15 mouse cellular contexts compared by ENCODE assay signal in the genomic region with DNA sequence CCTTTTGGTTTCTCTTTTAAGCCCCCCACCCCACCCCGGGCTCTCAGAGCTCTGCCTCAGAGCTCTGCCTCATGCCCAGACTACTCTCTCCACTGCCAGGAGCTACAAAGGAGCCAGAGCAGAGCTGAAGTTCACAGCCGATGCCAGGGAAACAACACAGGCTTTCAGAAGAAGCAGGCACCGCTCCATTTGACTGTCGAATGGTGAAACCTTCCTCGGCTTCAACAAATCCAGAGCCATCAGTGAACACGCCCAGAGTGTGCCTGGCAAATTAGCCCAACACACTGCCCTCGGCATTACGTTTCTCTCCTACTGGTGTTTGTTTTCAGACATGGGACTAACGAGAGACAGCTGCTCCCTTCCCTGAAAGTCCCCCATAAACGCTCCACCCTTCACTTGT.
A peak's percentile ranks its signal among the peaks of the same experiment; 100 is the strongest.
DNase-seq lines count a peak whose midpoint lies in the region; ATAC-seq and TF ChIP-seq lines count a peak whose summit lies in the region.
"Had no signal": no experiment of that assay in that cellular context is flagged by ENCODE, and none has a peak within 500 bp of the region (broad histone marks: within the 10 kb centered on the region; RNA-seq: fewer than 3 reads in every experiment).

No protein-coding gene starts in this region.

- no peak for ATAC-seq in kidney, postnatal 0 days (replicated peaks; ENCODE audit: low FRiP score, low read depth)

- peaks cover 5% of the 10 kb centered on the region; the same call in 1 of the 2 replicates for H3K27me3 ChIP-seq in kidney, postnatal 0 days (ENCODE audit: insufficient read depth, low read length)
- 0 out of 2 replicates have a peak, but pooled peaks cover 1% of the 10 kb centered on the region for H3K27me3 ChIP-seq in kidney, adult 2 months (replicated peaks; ENCODE audit: control insufficient read depth, insufficient read depth, low read length)
- H3K27me3 ChIP-seq in embryonic facial prominence, embryonic 10.5 days (replicated peaks; ENCODE audit: low read depth, poor library complexity, severe bottlenecking) = peaks cover 48% of the 10 kb centered on the region
- peaks cover 54% of the 10 kb centered on the region for H3K27me3 ChIP-seq in limb, embryonic 10.5 days (ENCODE audit: low read depth, poor library complexity, severe bottlenecking)

- TF ChIP-seq CTCF in kidney, postnatal 0 days (IDR thresholded peaks at IDR 0.05; ENCODE audit: low read depth) = no peak
- no peak for TF ChIP-seq CTCF in kidney, adult 2 months (conservative IDR thresholded peaks at IDR 0.05; ENCODE audit: insufficient read depth, insufficient read length, low read depth, low read length)

- no peak overlapping the region for H3K4me3 ChIP-seq in kidney, postnatal 0 days (replicated peaks; ENCODE audit: low read depth, low read length)
- H3K4me3 ChIP-seq in kidney, adult 2 months (ENCODE audit: insufficient read depth, low read depth, low read length) = no peak overlapping the region
- H3K4me3 ChIP-seq in embryonic facial prominence, embryonic 10.5 days = no peak overlapping the region
- H3K4me3 ChIP-seq in limb, embryonic 10.5 days = no peak overlapping the region
- H3K4me3 ChIP-seq: embryonic facial prominence, embryonic 13.5 days; megakaryocyte, embryonic 14.5 days had no signal

- no peak overlapping the region for H3K4me2 ChIP-seq in kidney, postnatal 0 days (ENCODE audit: low read length)
- H3K4me2 ChIP-seq: embryonic facial prominence, embryonic 13.5 days had no signal

- no peak for TF ChIP-seq POLR2A in kidney, adult 2 months (IDR thresholded peaks at IDR 0.05; ENCODE audit: low read depth, low read length)

- no peak overlapping the region for H3K9ac ChIP-seq in kidney, postnatal 0 days (ENCODE audit: low read depth, low read length)
- H3K9ac ChIP-seq: embryonic facial prominence, embryonic 13.5 days; liver, embryonic 14.5 days had no signal

- DNase-seq in adrenal gland, adult (ENCODE audit: inconsistent age in 2 of 2, low spot score in 1 of 2) = peak; percentile 10 to 26
- no peak for DNase-seq in adrenal gland, adult 18-20 months (ENCODE audit: low spot score in 2 of 2)
- DNase-seq in kidney, postnatal 0 days (ENCODE audit: low spot score) = peak; percentile 64
- no peak for DNase-seq in kidney, adult 2 months
- DNase-seq in embryonic facial prominence, embryonic 10.5 days (ENCODE audit: low spot score) = peak; percentile 13
- peak; percentile 51 for DNase-seq in limb, embryonic 10.5 days (ENCODE audit: low spot score)
- no peak for DNase-seq in thymus, postnatal 10 days (ENCODE audit: low spot score in 2 of 2)
- DNase-seq in yolk sac, embryonic 10.5 days (ENCODE audit: low spot score) = no peak
- DNase-seq: adrenal gland, postnatal 25 days; heart, postnatal 14 days; kidney, postnatal 14 days had no signal

- no peaks in the 10 kb centered on the region for H3K36me3 ChIP-seq in kidney, postnatal 0 days (ENCODE audit: insufficient read depth, low read length)
- no peaks in the 10 kb centered on the region for H3K36me3 ChIP-seq in kidney, adult 2 months (ENCODE audit: control insufficient read depth, insufficient read depth, low read length)
- H3K36me3 ChIP-seq in embryonic facial prominence, embryonic 10.5 days (replicated peaks) = no peaks in the 10 kb centered on the region
- no peaks in the 10 kb centered on the region for H3K36me3 ChIP-seq in limb, embryonic 10.5 days
- H3K36me3 ChIP-seq: embryonic facial prominence, embryonic 13.5 days; G1E had no signal

- 33% methylated on average over 10 of the region's 10 CpGs for WGBS in kidney, postnatal 0 days
- WGBS in kidney, adult 2 months = 44% methylated on average over 10 of the region's 10 CpGs
- 54% methylated on average over 10 of the region's 10 CpGs for WGBS in embryonic facial prominence, embryonic 10.5 days
- 35% methylated on average over 10 of the region's 10 CpGs for WGBS in limb, embryonic 10.5 days

- peaks cover 16% of the 10 kb centered on the region; the same call in 1 of the 2 replicates for H3K4me1 ChIP-seq in kidney, postnatal 0 days (replicated peaks; ENCODE audit: insufficient read depth, low read length)
- no peaks in the 10 kb centered on the region for H3K4me1 ChIP-seq in kidney, adult 2 months (ENCODE audit: control insufficient read depth, insufficient read depth, low read length)
- H3K4me1 ChIP-seq in embryonic facial prominence, embryonic 10.5 days = peaks cover 24% of the 10 kb centered on the region
- peaks cover 37% of the 10 kb centered on the region for H3K4me1 ChIP-seq in limb, embryonic 10.5 days

- H3K9me3 ChIP-seq in kidney, postnatal 0 days (replicated peaks; ENCODE audit: low read length) = no peaks in the 10 kb centered on the region
- no peaks in the 10 kb centered on the region for H3K9me3 ChIP-seq in embryonic facial prominence, embryonic 10.5 days
- no peaks in the 10 kb centered on the region for H3K9me3 ChIP-seq in limb, embryonic 10.5 days (replicated peaks)
- H3K9me3 ChIP-seq: embryonic facial prominence, embryonic 13.5 days had no signal

- no peak overlapping the region for H3K27ac ChIP-seq in kidney, postnatal 0 days
- H3K27ac ChIP-seq in kidney, adult 2 months (ENCODE audit: insufficient read depth, low read depth, low read length) = no peak overlapping the region
- no peak overlapping the region for H3K27ac ChIP-seq in embryonic facial prominence, embryonic 10.5 days (replicated peaks)
- H3K27ac ChIP-seq in limb, embryonic 10.5 days = peak overlapping the region; percentile 40; the same call in 1 of the 2 replicates
- H3K27ac ChIP-seq: embryonic facial prominence, embryonic 13.5 days; liver, embryonic 14.5 days had no signal

Comparison
In these comparisons a context has a peak if more than half of its experiments do, and no peak if none do; other contexts are left out.
1. DNase-seq: peak in adrenal gland, adult (2 of 2), kidney, postnatal 0 days (single experiment), embryonic facial prominence, embryonic 10.5 days (single experiment) and limb, embryonic 10.5 days (single experiment); none in adrenal gland, adult 18-20 months (0 of 2), kidney, adult 2 months (single experiment), thymus, postnatal 10 days (0 of 2) and yolk sac, embryonic 10.5 days (single experiment).